Mouse (Mus musculus): ENCODE results near the gene Snrpd2. TPM values are rescaled to one million over a fixed set of nuclear protein-coding genes. Genes with fewer than 3 reads are reported as not detected.
A peak's percentile ranks its signal among the peaks of the same experiment; 100 is the strongest.

The Snrpd2 gene
- polyA plus RNA-seq, 1 experiment from 2014 or later: 139 TPM

DNA sequence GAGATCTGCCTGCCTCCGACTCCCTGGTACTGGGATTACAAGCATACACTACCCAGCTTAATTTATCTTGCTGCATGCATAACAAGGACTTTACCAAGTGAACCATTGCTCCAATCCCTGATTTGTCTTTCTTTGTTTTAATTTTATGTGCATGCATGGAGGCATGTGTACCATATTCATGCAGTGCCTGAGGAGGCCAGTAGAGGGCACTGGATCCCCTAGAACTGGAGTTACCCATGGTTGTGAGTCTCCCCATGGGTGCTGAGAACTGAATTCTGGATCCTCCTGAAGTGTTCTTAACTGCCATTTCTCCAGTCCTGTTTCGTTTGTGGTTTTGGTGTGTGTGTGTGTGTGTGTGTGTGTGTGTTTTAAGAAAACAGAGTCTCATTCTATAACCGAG lies 17.5 kb downstream of the Snrpd2 start:
- 97% methylated on average over 3 of the region's 3 CpGs for WGBS
- peaks cover 49% of the 10 kb centered on the region for H3K27me3 ChIP-seq
- no peak for ATAC-seq (ENCODE audit: low FRiP score, low read depth)
- H3K27ac ChIP-seq (replicated peaks): no peak overlapping the region
- no peak overlapping the region for H3K4me3 ChIP-seq
- H3K36me3 ChIP-seq: no peaks in the 10 kb centered on the region
- no peak overlapping the region for H3K4me2 ChIP-seq (replicated peaks)
- H3K9me3 ChIP-seq: no peaks in the 10 kb centered on the region
- H3K9ac ChIP-seq (replicated peaks): no peak overlapping the region
- peaks cover 24% of the 10 kb centered on the region for H3K4me1 ChIP-seq

DNA sequence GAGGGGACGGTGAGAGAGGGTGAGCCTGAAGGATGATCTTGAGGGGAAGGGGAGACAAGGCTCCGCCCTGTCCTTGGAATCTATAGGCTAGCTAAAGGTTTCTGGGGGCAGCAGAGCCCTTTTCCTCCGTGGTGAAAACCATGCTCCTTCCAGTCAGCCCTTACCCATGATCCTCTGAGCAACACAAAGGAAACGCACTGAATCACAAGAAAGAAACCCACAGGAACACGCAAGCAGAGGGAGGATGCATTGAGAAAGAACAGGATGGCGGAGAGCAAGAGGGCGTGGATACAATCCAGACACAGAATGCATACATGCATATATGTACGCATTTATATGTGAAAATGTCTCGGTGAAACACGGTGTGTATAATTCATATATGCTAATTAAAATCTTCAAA lies 20.0 kb downstream of the Snrpd2 start:
- H3K4me3 ChIP-seq: no peak overlapping the region
- no peak overlapping the region for H3K9ac ChIP-seq (replicated peaks)
- no peak overlapping the region for H3K27ac ChIP-seq (replicated peaks)
- H3K4me1 ChIP-seq: peaks cover 33% of the 10 kb centered on the region
- peaks cover 29% of the 10 kb centered on the region for H3K27me3 ChIP-seq
- H3K36me3 ChIP-seq: no peaks in the 10 kb centered on the region
- no peak for ATAC-seq (ENCODE audit: low FRiP score, low read depth)
- H3K4me2 ChIP-seq (replicated peaks): no peak overlapping the region
- 67% methylated on average over 10 of the region's 10 CpGs for WGBS
- H3K9me3 ChIP-seq: no peaks in the 10 kb centered on the region

DNA sequence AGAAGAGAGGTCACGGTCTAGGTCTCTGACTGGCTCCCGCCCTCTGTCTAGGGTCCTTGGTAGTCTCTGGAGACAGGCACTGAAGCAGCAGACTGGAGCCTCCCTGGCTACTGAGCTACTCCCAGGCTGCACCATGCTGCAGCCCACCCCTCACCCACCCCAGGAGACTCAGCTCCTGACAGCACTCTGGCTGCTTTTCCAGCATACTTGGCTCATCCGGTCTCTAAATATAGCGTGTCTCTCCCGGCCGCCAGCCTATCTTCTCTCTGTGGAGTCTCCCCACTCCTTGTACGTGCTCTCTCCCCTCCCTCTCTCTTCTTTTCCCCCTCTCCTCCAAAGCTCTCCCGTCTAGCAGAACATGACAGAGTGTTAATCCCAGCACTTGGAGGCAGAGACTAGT lies 20.6 kb downstream of the Snrpd2 start:
- H3K27ac ChIP-seq (replicated peaks): 0 out of 2 replicates have a peak overlapping the region, but pooled peaks have one; percentile 2
- no peak overlapping the region for H3K9ac ChIP-seq (replicated peaks)
- H3K36me3 ChIP-seq: no peaks in the 10 kb centered on the region
- peaks cover 26% of the 10 kb centered on the region for H3K4me1 ChIP-seq
- 68% methylated on average over 8 of the region's 8 CpGs for WGBS
- no peak for ATAC-seq (ENCODE audit: low FRiP score, low read depth)
- H3K9me3 ChIP-seq: no peaks in the 10 kb centered on the region
- no peak overlapping the region for H3K4me3 ChIP-seq
- H3K4me2 ChIP-seq (replicated peaks): no peak overlapping the region
- peaks cover 23% of the 10 kb centered on the region for H3K27me3 ChIP-seq

DNA sequence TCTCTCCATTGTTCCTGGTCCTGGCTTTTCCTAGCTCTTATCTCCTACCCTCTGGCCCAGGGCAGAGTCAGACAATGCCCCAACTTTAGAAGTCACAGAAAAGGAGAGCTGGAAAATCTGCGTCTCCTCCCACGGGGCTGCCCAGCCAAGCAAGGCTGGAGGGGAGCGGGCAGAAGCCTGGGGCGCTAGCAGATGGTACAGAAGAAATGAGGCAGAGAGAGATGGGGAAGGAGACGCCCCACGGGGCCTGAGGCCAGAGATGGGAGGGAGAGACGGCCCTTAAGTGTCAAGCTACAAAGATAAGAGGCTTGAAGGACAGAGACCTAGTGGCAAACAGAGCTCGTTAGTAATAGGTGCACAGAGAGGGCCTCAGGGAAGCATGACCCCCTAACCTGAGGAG lies 22.3 kb downstream of the Snrpd2 start:
- no peak overlapping the region for H3K4me3 ChIP-seq
- H3K4me1 ChIP-seq: peaks cover 27% of the 10 kb centered on the region
- H3K36me3 ChIP-seq: no peaks in the 10 kb centered on the region
- no peak overlapping the region for H3K4me2 ChIP-seq (replicated peaks)
- H3K9ac ChIP-seq (replicated peaks): no peak overlapping the region; the same call in none of the 2 replicates
- no peaks in the 10 kb centered on the region for H3K9me3 ChIP-seq
- ATAC-seq (ENCODE audit: low FRiP score, low read depth): no peak
- H3K27ac ChIP-seq (replicated peaks): peak overlapping the region; percentile 65
- peaks cover 27% of the 10 kb centered on the region for H3K27me3 ChIP-seq
- WGBS: 52% methylated on average over 8 of the region's 8 CpGs

DNA sequence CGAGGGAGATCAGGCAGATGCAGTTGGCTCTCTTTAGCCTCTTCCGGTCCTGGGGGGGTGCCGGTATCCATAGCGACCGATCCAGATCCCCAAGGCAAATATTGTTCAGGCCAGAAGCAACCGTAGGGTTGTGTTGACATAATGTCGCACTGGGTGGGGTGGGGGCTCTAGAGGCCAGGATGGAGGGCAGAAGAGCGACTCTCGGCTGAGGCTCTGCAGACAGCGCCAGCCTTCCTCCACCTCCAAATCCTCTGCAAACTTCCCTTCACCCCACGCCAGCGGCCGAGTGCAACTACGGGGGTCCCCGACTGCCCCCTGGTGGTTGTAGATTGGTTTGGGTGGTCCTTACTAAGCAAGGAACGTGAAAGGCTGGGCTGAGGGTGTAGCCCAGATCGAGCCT lies 23.4 kb downstream of the Snrpd2 start:
- Histone ChIP-seq H3K4me2 (replicated peaks) (peak overlapping the region; percentile 49), H3K36me3 (no peaks in the 10 kb centered on the region), H3K4me3 (peak overlapping the region; percentile 36), H3K9ac (replicated peaks) (peak overlapping the region; percentile 42), H3K27ac (replicated peaks) (peak overlapping the region; percentile 65), H3K27me3 (peaks cover 38% of the 10 kb centered on the region), H3K9me3 (no peaks in the 10 kb centered on the region), H3K4me1 (peaks cover 28% of the 10 kb centered on the region)
- peak; percentile 25 for ATAC-seq (ENCODE audit: low FRiP score, low read depth)
- whole genome bisulfite sequencing: 3% methylated on average over 17 of the region's 17 CpGs

DNA sequence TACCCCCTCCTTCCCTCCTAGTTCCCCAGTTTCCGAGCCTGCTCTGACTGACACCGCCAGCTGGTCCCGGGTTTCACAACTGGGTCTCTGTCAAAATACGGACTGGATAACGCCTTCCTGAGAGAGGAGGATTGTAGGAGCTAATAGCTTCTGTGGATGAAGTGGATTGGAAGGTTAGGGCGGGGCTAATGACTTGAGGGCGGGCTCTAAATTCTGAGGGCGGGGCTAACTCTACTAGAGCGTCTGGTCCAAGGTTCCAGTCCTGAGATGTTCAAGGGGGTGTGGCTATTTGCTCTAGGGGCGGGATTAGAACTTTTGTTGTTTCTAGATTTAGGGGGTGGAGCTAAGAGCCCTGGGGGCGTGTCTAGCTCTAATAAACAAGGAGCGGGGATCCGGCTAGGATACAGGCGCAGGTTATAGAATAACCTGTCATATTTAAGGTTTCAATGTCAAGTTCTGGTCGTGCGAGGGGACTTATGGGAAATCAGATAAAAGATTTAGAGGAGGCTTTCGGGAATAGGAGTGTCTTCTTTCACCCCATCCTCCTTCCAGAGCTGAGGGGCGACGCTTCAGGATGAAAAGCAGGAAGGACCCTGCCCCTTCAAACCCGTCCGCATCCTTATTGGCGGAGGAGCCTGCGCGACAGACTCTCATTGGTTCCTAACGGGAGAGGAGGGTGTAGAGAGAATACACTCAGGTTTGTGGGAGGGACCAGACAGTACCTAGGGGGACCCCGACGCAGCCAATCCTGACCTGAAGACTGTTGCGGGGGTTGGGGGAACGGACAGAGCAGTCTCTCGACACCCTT lies 26.4 kb downstream of the Snrpd2 start, which contains the start of gene Eml2:
Gene Eml2, plus strand, starts transcription at position 714 of the 808 bp plus-strand sequence.
- WGBS: under 1% methylated on average over 30 of the region's 30 CpGs
- Histone ChIP-seq H3K27ac (replicated peaks) (peak within 1 kb of the TSS; percentile 46), H3K9me3 (no peaks in the 10 kb centered on the region), H3K9ac (replicated peaks) (peak within 1 kb of the TSS; percentile 53), H3K4me2 (replicated peaks) (peak within 1 kb of the TSS; percentile 56), H3K4me1 (peaks cover 50% of the 10 kb centered on the region), H3K4me3 (peak within 1 kb of the TSS; percentile 45), H3K27me3 (peaks cover 59% of the 10 kb centered on the region), H3K36me3 (no peaks in the 10 kb centered on the region)
- peak; percentile 92 for ATAC-seq (ENCODE audit: low FRiP score, low read depth)

DNA sequence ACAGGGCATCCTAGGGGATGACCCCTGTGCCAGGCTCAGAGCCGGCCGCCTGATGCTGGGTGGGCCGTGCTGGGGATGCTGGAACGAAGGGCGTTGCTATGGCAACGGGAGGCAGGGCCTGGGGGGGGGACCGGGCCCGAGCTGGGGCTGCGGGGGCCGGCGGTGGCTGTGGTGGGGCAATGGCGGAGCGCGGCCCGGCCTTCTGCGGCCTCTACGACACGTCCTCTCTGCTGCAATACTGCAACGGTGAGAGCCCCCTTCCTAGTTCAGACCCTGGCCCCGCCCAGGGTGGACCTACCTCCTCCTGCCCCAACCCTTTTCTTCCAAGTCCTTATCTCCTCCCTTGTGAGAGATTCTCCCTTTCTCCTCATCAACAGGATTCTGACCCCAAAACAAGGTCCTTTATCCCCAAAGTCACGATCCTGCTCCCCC lies 27.0 kb downstream of the Snrpd2 start:
- Histone ChIP-seq H3K4me3 (peak overlapping the region; percentile 45), H3K36me3 (no peaks in the 10 kb centered on the region), H3K9me3 (no peaks in the 10 kb centered on the region), H3K27me3 (peaks cover 65% of the 10 kb centered on the region), H3K4me2 (replicated peaks) (peak overlapping the region; percentile 56), H3K27ac (replicated peaks) (peak overlapping the region; percentile 46), H3K9ac (replicated peaks) (peak overlapping the region; percentile 53), H3K4me1 (peaks cover 55% of the 10 kb centered on the region)
- 2% methylated on average over 13 of the region's 21 CpGs for WGBS
- peak; percentile 27 for ATAC-seq (ENCODE audit: low FRiP score, low read depth)

DNA sequence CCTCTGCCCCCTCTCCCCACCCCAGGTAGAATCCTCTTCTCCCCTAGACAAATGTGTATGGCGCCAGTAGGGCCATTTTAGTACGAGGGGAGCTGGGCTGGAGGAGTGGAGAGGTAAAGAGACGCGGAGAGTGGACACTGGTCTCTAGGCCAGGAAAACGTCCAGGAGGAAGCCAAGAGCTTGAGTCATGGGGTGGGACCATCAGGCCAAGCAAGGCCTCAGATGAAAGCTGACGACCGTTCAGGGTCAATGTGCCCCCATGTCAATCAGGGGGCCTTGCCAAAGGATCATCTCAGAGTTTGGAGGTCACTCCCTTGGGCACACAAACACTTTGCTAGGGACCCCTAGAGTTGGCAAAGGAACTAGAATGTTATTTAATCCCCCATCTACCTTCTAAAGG lies 27.7 kb downstream of the Snrpd2 start:
- Histone ChIP-seq H3K36me3 (no peaks in the 10 kb centered on the region), H3K9ac (replicated peaks) (peak overlapping the region; percentile 53), H3K4me1 (peaks cover 55% of the 10 kb centered on the region), H3K27ac (replicated peaks) (no peak overlapping the region), H3K4me3 (peak overlapping the region; percentile 45), H3K9me3 (no peaks in the 10 kb centered on the region), H3K27me3 (peaks cover 69% of the 10 kb centered on the region), H3K4me2 (replicated peaks) (peak overlapping the region; percentile 56)
- 61% methylated on average over 7 of the region's 7 CpGs for WGBS
- ATAC-seq (ENCODE audit: low FRiP score, low read depth): no peak

DNA sequence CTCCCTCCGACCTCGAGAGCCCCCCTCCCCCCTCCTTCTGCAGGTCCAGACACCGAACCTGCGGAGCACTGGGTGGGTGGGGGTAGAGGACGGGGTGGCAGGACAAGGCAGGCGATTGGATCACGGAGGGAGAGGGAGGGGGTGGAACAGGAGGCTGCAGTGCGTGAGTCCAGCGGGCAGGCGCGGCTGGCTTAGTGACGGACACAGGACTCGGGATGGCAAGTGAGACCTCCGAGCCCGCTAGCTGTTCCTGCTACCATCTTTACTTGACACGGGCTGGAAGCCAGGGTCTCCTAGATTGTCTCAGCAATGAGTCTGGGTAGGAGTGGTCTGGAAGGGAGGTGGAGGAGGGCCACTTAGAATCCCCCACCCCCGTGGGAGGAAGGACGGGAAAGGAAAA lies 28.5 kb downstream of the Snrpd2 start:
- peak overlapping the region; percentile 39; the same call in 1 of the 2 replicates for H3K9ac ChIP-seq (replicated peaks)
- H3K9me3 ChIP-seq: no peaks in the 10 kb centered on the region
- peaks cover 69% of the 10 kb centered on the region for H3K27me3 ChIP-seq
- peaks cover 47% of the 10 kb centered on the region for H3K4me1 ChIP-seq
- no peaks in the 10 kb centered on the region for H3K36me3 ChIP-seq
- ATAC-seq (ENCODE audit: low FRiP score, low read depth): no peak
- H3K4me2 ChIP-seq (replicated peaks): peak overlapping the region; percentile 56
- 6% methylated on average over 18 of the region's 18 CpGs for WGBS
- H3K27ac ChIP-seq (replicated peaks): no peak overlapping the region
- peak overlapping the region; percentile 45 for H3K4me3 ChIP-seq

DNA sequence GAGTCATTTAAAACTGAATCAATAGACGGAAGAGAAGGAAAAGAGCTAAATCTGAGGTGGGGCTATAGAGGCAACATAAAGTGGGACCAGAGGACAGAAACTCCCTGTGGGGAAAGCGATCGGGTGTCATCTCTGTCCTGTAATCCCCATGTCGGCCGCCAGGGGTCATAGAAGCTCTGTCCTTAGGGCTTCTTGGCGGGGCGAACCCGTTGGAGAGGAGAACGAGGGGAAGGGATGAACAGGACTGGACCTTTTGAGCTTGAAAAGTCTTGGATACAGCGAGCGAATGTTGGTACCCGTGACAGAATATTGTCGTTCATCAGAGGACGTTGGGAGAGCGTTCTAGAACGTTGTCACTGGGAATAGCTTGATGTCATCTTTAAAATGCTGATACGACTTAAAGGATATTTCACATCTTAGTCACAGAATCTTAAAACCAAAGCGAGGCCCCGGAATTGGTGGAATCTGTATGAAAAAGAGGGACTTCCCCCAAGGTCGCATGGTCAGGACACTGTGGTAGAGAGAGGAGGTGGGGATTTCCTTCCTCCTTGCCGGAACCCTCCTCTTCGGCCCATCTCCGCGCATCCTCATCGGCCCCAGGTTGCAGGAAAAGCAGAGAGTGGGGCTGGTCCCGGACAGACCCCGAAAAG lies 29.0 kb downstream of the Snrpd2 start:
- Histone ChIP-seq H3K4me3 (peak overlapping the region; percentile 45), H3K9me3 (no peaks in the 10 kb centered on the region), H3K27ac (replicated peaks) (no peak overlapping the region), H3K4me2 (replicated peaks) (peak overlapping the region; percentile 56), H3K27me3 (peaks cover 66% of the 10 kb centered on the region), H3K36me3 (0 out of 2 replicates have a peak, but pooled peaks cover 3% of the 10 kb centered on the region), H3K4me1 (peaks cover 42% of the 10 kb centered on the region), H3K9ac (replicated peaks) (peak overlapping the region; percentile 39; the same call in 1 of the 2 replicates)
- WGBS: 7% methylated on average over 27 of the region's 27 CpGs
- no peak for ATAC-seq (ENCODE audit: low FRiP score, low read depth)

DNA sequence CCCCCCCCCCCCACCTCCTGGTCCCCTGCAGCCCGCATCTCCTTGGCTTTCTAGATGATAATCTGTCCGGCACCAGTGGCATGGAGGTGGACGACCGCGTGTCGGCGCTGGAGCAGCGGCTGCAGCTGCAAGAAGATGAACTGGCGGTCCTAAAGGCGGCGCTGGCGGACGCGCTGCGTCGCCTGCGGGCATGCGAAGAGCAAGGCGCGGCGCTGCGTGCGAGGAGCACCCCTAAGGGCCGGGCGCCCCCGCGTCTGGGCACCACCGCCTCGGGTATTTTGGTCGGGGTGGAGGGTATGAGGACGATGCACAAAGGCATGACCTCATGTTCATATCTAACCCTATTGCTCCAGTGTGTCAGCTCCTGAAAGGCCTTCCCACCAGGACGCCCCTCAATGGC lies 29.7 kb downstream of the Snrpd2 start:
- no peak overlapping the region for H3K9ac ChIP-seq (replicated peaks)
- no peaks in the 10 kb centered on the region for H3K9me3 ChIP-seq
- peak overlapping the region; percentile 45 for H3K4me3 ChIP-seq
- peaks cover 43% of the 10 kb centered on the region for H3K4me1 ChIP-seq
- H3K27me3 ChIP-seq: peaks cover 64% of the 10 kb centered on the region
- WGBS: under 1% methylated on average over 32 of the region's 32 CpGs
- ATAC-seq (ENCODE audit: low FRiP score, low read depth): no peak
- peak overlapping the region; percentile 56 for H3K4me2 ChIP-seq (replicated peaks)
- H3K36me3 ChIP-seq: 0 out of 2 replicates have a peak, but pooled peaks cover 6% of the 10 kb centered on the region
- no peak overlapping the region for H3K27ac ChIP-seq (replicated peaks)

DNA sequence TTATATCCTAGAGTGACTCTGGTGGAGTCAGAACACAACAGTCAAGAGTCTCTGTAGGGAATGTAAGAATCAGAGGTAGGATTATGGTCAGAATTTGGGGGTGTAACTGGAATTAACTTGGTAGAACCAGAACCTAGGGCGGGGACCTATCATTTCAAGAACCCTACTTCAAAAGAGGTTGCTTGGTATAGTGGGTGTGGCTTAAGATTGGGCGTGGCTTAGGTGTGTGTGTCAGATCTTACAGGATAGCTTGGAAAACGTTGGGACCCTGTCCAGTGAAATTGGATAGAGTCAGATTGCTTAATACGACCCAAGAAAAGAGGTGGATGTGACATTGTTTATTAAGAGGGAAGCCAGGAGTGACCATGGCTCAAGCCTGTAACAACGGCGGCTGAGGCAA lies 30.4 kb downstream of the Snrpd2 start:
- peak overlapping the region; percentile 45; the same call in 1 of the 2 replicates for H3K4me3 ChIP-seq
- no peaks in the 10 kb centered on the region for H3K9me3 ChIP-seq
- H3K4me2 ChIP-seq (replicated peaks): peak overlapping the region; percentile 56; the same call in 1 of the 2 replicates
- 0 out of 2 replicates have a peak, but pooled peaks cover 6% of the 10 kb centered on the region for H3K36me3 ChIP-seq
- WGBS: 42% methylated on average over 6 of the region's 6 CpGs
- ATAC-seq (ENCODE audit: low FRiP score, low read depth): no peak
- peaks cover 64% of the 10 kb centered on the region for H3K27me3 ChIP-seq
- H3K27ac ChIP-seq (replicated peaks): no peak overlapping the region
- H3K4me1 ChIP-seq: peaks cover 50% of the 10 kb centered on the region
- no peak overlapping the region for H3K9ac ChIP-seq (replicated peaks)

All from midbrain, embryonic 12.5 days (tissue).